Mouse (Mus musculus): ENCODE measurements around the gene Tmem132a. TPM values are rescaled to one million over a fixed set of nuclear protein-coding genes. Genes with fewer than 3 reads are reported as not detected.

Gene Tmem132a
- 25.0 and 26.9 TPM in 2 replicates for polyA plus RNA-seq (2015; fragmentation: Nextera tagmentation; extraction: Ambion mirVana)

DNA sequence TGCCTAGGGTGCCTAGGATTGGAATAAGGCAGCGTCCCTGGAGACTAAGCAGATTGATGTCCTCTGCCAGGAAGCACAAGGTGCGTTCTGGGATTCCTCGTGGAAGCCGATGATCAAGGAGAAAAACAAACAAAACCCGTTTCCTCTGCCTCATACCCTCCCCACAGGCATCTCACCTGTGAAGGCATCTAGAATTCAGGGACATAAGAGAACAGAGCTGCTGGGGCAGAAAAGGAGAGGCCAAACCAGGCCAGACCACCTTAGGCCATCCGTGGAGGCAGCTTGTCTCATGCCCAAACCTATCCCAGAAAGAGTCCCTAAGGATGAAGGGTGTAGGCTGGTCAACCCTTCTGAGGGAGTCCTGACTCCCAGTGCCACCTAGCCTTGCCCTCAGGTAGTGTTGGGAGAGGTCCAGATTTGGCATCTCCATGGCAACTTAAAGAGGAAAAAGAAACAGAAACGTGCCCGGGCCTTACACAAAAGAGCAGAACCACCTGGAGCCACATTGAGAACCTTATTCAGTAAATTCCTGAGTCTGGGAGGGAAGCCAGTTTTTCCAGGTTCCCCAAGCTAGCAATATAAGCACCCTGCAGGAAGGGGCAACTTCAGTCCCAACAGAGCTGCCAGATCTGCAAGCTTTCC lies at the start of gene Tmem132a:
Gene Tmem132a, minus strand, starts transcription at position 55 of the 642 bp plus-strand sequence.

DNA sequence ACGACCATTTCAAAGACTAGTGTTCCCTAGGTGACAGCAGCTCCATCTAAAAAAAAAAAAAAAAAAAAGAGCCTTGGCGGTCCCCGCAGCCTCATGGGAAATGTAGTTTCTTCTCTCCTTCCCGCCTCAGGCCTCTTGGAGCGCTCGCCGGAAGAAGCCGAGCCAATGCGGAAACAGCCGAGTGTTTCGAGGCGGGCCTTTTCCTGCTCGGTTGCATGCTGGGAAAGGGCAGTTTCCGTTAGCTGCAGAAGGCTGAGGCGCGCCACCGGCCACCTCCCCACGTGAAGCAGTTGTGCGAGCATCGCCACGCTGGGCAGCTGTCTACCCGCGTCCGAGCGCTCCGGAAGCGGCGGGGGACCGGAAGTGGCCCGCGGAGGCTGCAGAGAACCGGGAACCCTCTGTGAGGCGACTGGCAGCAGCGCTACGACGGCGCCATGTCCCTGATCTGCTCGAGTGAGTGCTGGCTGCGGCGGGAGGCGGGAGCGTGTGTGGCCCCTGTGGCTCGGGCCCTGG lies 25.3 kb upstream of the Tmem132a start, which contains the start of gene Prpf19:
Gene Prpf19, plus strand, starts transcription at position 216 of the 513 bp plus-strand sequence.

DNA sequence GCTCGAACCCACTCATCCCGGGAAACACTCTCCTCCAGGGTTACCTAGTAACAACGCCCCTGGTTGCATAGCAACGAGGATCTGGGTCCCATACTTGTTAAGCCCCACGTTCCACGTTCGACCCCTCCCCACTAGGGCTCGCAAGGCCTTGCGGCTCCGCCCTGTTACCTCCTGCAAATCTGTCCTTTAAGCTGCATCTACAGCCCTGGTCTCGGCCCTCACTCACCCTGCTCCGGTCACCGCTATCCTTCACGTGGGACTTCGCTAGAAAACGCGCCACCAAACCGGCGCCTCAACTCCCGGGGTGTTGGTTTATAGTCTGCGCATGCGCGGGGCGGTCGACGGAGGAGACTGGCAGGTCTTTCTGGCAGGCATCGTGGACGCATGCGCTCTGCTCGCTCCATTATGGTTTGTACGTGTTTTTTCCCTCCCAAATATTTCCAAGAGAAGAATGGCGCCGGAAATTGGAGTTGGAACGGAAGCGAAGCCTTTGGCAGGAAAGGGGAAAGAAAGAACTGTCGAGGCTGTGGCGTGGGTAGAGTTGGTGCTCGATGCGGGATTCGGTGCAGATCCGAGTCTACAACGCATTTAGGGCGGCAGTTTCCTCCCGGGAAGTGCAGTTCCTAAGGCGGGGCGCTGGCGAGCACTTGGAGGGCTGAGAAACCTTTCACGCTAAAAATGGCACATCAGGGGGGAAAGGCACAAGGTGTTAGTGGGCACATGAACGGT lies 11.8 kb upstream of the Tmem132a start, which contains the start of gene Tmem109:
Gene Tmem109, minus strand, starts transcription at position 576 of the 729 bp plus-strand sequence.

DNA sequence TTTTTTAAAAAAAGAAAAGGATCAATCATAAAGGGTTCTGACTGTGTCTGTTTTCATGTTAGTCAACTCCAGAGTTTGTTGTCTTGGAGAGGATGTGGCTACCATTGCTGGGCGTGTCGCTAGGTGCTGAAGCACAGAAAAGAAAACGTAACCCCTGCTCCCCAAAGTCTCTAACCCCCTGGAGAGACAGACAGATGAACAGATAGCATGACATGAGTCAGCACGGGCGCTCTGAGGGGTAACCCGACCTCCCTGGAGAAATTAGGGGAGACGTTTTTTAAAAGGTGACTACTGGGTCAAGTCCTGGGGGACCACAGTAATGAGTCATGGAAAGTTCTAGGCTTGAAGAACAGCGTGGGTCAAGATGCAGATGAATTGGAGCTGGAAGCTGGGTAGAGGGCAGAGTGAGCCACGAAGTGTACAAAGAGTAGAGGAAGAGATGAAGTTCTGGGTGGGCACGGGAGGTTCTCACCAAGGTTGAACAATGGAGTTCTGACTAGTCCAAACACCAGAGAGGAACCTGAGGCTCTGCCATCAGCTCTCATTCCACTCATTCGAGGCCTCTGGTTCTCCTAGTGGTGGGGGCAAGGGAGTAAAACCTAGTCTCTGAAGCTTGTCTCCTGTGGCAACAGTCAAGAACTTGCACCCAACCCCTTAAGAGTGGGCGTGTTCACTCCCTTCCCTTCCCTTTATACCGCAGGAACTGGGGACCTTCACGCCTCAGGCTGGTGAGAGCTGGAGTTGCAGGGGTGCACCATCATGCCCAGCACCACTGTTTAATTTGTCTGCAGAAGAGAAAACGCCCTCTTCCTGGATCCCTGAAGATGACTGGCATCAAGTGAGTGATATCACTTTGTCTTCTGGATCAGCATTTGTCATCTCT lies 30.5 kb downstream of the Tmem132a start, which contains the start of gene Slc15a3:
Gene Slc15a3, plus strand, starts transcription at position 718 of the 883 bp plus-strand sequence.

DNA sequence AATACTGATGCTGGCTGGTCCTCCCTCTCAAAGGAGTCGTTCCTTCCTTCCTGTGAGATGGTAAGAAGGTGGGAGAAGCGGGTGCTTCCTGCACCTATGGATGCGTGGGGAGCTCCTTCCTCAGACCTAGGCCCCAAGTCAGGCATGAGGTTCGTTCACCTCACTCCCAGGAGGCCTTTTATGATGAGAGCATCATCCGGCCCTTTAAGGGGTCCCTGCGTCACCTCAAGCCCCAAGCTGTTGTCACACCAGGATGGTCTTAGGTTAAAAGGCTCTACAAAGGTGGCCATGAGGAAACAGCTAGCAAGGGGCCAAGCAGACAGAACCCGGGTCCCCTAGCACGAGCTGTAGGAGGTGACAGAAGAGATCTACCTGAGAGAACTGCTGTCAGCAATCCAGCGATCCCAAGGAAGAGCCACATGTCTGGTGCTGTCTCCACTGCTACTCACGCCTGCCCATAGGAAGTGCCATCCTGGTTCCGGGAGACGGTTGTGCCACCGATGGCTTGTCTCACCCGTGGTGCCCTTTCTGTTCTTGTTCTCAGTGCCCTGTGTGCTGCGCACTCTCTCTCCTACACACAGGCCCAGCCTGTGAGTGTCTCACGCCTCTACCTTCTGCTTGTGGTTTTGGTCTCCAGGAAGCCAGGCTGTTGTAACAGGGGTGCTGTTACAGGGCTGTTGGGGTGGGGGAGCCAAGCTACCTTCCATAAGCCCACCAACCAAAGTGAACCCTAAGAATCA lies 40.1 kb downstream of the Tmem132a start, which contains the start of gene Cd6:
Gene Cd6, minus strand, starts transcription at position 623 of the 740 bp plus-strand sequence.

Other genes with a start within 250 kb of the Tmem132a start
- 0.79 and 1.2 TPM in 2 replicates for gene Vwce, start 235.7 kb downstream of the Tmem132a start, polyA plus RNA-seq (2015; fragmentation: Nextera tagmentation; extraction: Ambion mirVana)
- 2.2 and 49.2 TPM in 2 replicates for gene Pga5, start 191.9 kb downstream of the Tmem132a start, polyA plus RNA-seq (2015; fragmentation: Nextera tagmentation; extraction: Ambion mirVana)
- gene Vps37c, start 181.2 kb downstream of the Tmem132a start, polyA plus RNA-seq (2015; fragmentation: Nextera tagmentation; extraction: Ambion mirVana), result 21.1 and 25.3 TPM in 2 replicates
- 0.35 TPM in 1 of 2 replicates, not detected in the other for gene Cd5, start 130.9 kb downstream of the Tmem132a start, polyA plus RNA-seq (2015; fragmentation: Nextera tagmentation; extraction: Ambion mirVana)
- gene Cd6, start 39.9 kb downstream of the Tmem132a start, polyA plus RNA-seq (2015; fragmentation: Nextera tagmentation; extraction: Ambion mirVana), result not detected in 2 replicates
- 0.80 and 1.6 TPM in 2 replicates for gene Slc15a3, start 30.2 kb downstream of the Tmem132a start, polyA plus RNA-seq (2015; fragmentation: Nextera tagmentation; extraction: Ambion mirVana)
- gene Tmem109, start 12.1 kb upstream of the Tmem132a start, polyA plus RNA-seq (2015; fragmentation: Nextera tagmentation; extraction: Ambion mirVana), result 74.4 and 98.8 TPM in 2 replicates
- 26.1 and 41.2 TPM in 2 replicates for gene Prpf19, start 25.3 kb upstream of the Tmem132a start, polyA plus RNA-seq (2015; fragmentation: Nextera tagmentation; extraction: Ambion mirVana)
- not detected in 2 replicates for gene Zp1, start 50.7 kb upstream of the Tmem132a start, polyA plus RNA-seq (2015; fragmentation: Nextera tagmentation; extraction: Ambion mirVana)
- not detected in 2 replicates for gene Ptgdr2, start 67.2 kb upstream of the Tmem132a start, polyA plus RNA-seq (2015; fragmentation: Nextera tagmentation; extraction: Ambion mirVana)
- 10.8 and 19.5 TPM in 2 replicates for gene Ccdc86, start 79.3 kb upstream of the Tmem132a start, polyA plus RNA-seq (2015; fragmentation: Nextera tagmentation; extraction: Ambion mirVana)
- gene Ms4a10, start 104.7 kb upstream of the Tmem132a start, polyA plus RNA-seq (2015; fragmentation: Nextera tagmentation; extraction: Ambion mirVana), result 21.2 and 34.7 TPM in 2 replicates
- 0.06 and 0.37 TPM in 2 replicates for gene Ms4a15, start 123.3 kb upstream of the Tmem132a start, polyA plus RNA-seq (2015; fragmentation: Nextera tagmentation; extraction: Ambion mirVana)
- gene Ms4a18, start 148.1 kb upstream of the Tmem132a start, polyA plus RNA-seq (2015; fragmentation: Nextera tagmentation; extraction: Ambion mirVana), result not detected in 2 replicates
- gene Ms4a8a, start 211.2 kb upstream of the Tmem132a start, polyA plus RNA-seq (2015; fragmentation: Nextera tagmentation; extraction: Ambion mirVana), result 0.23 and 0.50 TPM in 2 replicates